Mouse (Mus musculus): ENCODE measurements around the gene Commd7. TPM values are rescaled to one million over a fixed set of nuclear protein-coding genes. Genes with fewer than 3 reads are reported as not detected.

Gene Commd7
- total RNA-seq, 2 experiments from 2014 or later, result 36.6 to 44.7 TPM

DNA sequence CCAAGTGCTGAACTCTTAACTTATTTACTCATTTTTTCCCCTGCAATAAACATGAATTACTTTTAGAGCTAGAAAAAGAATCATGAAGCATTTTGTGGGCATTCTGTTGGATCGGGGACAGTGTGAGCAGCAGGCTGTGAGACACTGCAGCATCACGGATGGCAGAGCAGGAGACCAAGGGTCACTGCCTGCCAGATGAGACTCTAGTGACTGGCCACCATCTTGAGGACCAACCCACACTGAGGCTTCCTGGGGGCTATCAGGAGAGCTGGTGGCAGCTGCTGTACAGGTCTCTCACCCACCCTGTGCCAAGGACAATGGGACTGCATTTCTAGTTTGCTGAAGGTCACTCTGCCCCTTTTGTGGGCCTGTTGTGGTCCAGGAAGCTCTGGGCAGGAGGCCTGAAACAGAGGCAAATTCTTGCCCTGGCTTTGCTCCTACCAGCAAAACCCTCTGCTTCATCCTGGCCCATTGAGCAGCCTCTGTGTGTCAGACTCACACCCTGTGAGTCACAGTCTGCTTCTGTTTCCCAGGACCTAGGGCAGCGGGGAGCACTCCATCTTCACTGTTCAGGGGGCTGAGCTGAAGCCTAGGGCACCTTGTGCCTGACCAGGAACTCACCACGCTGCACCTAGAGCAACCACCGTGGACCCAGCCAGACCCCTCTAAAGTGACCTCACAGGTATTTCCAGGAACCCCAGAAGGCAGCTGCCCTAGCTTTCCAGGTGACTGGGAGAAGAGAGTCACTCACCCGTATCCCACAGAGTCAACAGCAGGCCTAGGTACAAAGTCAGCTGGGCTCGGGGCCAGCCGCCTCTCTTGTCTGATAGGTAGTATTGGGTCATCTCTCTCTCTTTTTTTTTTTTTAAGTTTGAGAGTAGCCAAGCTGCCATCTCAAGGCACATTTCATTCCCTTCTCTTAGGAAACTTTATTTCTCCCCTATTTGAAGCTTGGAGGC, 40.2 kb downstream of the Commd7 start:
- no peak for DNase-seq

DNA sequence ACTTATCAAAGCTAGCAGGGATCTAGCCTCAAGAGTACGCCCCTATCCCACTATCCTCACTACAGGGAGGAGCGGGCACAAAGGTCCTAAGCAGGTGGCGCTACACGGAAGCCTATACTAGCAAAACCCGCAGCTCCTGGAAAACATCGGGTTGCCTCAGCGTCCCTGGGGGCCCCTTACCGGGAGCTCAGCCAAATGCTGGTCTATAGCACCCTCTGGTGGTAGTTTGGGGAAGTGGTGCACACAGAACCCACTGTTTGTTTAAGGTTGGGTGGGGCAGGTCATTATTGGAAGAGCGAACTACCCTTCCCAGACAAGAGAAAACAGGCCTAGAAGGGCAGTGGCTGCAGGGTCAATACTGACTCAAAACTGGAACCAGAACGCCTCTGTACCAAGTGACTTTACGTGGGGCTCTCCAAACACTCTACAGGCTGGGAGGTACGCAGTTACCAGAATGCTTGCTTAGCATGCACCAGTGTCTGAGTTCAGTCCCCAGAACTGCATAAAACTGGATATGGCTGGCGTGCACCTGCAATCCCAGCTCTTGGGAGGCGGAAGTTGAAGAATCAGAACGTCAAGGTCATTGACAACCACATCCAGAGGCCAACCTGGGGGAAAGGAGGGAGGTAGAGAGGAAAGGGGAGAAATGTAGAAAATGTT, 45.9 kb downstream of the Commd7 start:
- DNase-seq, result peak; percentile 84 to 87

DNA sequence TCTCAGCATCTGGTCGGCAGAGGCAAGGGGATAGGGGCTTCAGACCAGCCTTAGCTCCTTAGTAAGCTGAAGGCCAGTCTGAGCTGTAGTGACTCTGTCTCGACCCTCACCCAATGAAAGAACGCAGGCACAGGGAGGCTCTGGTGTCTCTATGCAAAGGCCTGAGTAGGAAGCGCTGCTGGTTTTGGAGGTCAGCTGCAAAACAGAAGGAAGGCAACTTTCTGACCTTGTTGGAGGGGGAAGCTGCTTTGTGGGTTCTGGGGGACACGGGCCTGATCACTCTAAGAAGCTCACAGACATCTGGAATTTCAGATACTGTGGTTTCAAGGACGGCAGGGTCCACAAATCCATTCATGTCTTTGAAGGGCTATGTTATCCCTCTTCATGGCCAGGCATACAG, 46.6 kb downstream of the Commd7 start:
- DNase-seq, result no peak

DNA sequence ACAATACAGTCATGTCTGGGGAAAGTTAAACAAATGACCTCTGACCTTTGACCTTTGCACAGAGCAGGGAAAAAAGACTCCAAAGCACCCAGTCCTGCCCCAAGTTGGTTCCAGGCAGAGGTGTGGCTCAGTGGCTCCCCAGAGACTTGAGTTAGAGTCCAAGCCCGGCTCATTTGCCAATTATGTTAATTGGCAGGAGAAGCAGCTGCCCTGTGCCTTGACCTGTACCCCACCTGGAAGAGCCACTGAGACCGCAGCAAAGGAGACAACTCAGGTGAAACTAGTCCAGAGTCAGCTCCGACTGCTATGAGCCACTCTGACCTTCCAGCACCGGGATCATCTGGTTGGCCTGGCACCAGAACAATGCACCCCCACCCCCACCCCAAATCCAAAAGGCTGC, 48.2 kb downstream of the Commd7 start:
- peak in 1 of 2 experiments; percentile 37 for DNase-seq

DNA sequence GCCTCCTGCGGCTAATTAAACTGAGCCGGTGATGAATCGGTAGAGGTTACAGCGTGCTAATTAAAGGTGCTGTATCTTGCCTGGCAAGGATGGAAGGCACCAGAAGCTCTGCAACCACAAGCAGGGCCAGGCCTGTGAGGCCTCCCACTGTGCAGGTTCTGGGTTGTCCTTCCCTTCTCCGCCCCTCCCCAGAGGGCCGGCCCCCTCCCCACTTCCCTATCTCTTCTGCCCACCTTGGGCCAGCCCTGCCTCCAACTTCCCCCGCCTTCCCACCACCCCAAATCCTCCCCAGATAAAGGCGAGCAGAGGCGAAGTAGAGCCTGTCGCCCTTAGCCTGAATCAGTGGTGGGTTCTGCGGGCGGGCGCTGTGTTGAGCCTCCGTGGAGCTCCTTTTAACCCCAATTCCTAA, 48.9 kb downstream of the Commd7 start:
- no peak for DNase-seq

DNA sequence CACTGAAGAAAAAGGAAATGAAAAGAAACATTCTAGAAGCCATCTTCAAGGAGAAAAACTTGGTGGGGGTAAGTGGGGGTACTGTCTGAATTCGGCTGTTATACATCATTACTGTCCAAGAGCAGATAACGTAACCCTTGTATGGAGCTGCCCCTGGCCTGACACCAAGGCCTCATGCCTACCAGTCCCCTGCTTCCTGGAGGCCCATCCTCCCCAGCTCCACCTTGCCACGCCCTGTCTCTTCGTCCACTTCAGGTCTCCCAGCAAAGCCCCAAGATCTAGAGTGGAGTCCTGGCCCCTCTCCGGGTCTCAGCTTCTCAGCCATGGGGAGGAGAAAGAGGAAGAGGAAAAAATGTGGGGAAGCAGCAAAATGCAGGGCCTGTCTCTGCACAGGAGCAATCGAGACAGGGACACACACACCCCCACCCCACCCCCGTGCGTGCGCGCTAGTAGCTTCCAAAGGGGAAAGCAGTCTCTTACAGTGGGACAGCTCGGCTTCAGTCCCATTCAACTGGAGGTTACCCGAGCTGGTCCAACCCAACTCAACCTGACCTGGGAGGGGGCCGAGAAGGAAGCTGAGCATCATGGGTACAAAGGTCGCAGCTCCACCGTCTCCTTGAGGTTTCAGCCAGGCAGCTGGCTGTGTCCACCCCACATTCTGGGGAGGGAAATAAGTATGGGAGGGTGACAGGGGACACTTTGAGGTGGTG, 49.5 kb downstream of the Commd7 start:
- no peak for DNase-seq

DNA sequence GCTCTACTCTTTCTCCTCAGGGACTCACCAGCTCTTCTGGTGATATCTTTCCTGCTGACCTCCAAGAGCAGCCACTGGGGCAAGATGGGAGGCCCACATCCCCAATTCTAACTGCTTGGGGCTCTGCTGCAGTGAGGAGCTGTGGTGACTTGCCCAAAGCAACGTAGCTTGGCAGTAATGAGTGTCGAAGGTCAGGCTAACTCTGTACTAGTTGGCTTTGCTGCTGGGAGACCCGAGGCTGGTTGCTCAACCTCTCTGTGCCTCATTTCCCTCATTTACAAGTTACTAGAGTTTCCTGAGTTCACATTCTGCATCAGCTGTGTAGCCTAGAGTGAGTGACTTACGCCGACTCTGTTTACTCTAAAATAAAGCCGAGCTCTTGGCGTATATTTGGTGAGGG, 51.2 kb downstream of the Commd7 start:
- DNase-seq, result no peak

DNA sequence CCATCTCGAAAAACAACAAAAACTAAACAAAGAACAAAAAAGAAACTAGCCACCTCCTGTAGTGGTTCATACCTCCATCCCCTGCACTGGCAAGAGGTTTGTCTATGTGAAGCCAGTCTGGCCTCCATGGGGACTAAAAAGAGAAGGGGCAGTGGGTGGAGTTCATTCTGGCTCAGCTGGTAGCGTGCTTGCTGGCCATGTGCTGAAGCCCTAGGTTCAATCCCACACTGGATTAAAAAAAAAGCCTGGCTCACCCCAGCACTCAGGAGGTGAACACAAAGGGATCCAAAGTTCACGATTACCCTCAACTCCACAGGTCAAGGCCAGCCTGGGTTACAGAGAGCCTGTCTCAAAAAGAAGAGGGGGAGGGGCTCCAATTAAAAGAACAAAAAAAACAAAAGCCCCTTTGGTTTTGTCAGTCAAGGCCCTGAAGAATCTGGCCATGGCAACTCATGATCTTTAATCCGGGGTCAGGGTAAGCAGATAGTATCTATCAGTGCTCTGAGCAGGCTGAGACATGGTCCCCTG, 52.1 kb downstream of the Commd7 start:
- no peak for DNase-seq

DNA sequence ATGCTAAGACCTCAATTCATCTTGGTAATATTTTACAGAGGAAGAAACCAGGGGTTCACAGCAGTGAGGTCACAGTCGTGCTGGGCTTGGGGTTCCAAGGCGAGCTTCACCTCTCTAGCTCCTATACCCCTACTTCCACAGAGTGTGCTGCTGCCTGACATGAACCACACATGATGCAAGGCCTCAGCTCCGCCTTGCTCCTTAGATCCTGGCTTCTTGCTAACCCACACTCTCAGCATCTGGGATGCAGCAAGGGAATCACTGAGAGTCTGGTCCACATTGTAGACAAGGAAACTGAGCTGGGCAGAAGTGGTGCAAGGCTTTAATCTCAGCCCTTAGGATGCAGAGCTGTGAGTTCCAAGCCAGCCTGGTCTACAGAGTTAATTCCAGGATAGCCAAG, 52.5 kb downstream of the Commd7 start:
- no peak for DNase-seq

DNA sequence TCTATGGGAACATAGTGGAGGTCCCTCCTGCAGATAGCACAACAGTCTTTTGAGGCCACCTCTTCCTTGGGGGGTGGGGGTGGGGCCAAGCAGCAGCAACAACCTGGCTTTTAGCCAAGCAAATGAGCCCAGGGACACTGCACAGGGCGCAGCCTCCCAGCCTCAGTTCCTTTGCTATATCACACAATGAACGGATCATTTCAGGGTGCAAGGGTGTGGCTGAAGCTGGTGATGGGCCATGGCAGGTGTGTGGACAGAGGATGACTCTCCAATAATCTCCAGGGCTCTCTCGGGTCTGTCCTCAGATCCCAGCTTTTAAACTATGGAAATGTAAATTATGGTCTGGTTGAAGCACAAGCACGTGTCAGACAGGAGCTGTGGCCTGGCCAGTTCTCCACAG, 55.5 kb downstream of the Commd7 start:
- DNase-seq, result no peak

DNA sequence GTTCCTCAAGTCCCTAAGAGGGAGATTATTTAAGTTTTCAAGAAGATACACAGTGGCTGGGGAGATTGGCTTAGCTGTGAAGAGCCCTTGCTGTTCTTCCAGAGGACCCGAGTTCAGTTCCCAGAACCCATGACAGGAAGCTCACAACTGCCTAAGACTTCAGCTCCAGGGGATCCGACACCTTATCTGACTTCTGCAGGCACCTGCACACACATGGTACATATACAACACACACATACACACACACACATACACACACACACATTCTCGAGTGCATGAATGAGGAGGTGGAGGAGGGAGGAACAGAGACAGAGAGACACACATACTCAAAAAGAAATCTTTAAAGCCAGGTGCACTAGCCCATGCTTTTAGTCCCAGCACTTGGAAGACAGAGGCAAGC, 56.4 kb downstream of the Commd7 start:
- no peak for DNase-seq

DNA sequence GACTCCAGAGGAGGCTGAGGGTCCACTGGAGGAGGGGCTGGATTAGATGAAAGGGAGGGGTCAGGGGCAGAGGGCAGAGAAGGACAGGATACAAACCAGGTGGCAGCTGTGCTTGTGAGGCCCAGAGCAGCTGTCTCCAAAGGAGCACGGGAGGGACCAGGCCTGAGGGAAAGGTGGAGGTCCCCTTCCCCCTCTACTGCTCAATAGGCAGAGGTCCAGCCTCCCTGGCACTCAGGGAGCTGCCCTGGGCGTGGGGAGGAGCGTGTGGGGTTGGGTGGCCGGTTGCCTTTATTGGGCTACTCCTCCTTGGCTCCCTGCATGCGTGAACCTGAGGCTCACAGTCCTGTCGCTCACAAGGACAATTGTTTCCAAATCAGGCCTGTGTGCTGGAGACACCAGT, 57.0 kb downstream of the Commd7 start:
- no peak for DNase-seq

DNA sequence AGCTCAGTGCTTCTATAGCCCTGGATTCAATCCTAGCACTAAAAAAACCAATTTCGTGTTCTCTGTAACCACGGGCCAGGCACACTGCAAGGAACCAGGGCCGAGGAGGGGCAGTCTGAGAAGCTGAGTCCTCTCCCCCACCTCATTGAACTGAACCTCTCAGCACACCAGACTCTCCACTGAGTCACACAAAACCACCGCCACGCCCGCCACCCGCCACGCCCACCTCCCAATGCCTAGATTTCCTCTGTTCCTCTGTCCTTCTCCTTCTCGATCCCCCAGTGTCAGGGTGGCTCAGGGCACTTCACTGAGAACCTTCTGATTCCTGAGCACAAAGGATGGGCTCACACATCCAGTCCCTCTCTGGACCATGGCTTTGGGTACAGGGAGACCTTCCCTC, 59.5 kb downstream of the Commd7 start:
- no peak for DNase-seq

DNA sequence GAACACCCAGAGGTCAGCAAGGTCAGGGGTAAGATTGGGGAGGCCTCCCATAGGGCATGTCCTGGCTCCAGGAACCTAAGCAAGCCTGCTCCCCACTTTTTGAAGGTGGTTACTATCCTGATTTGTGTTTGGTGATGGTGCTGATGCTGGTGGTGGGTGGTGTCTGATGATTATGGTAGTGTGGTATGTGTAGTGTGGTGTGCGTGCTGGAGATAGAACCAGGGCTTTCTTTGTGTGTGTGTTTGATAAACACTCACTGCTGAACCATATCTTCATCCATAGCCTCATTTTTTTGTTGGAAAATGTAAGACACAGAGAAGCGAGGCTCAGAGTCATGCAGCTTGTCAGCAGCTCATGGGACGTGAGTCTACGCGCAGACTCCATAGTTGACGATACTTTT, 64.0 kb downstream of the Commd7 start:
- no peak for DNase-seq

DNA sequence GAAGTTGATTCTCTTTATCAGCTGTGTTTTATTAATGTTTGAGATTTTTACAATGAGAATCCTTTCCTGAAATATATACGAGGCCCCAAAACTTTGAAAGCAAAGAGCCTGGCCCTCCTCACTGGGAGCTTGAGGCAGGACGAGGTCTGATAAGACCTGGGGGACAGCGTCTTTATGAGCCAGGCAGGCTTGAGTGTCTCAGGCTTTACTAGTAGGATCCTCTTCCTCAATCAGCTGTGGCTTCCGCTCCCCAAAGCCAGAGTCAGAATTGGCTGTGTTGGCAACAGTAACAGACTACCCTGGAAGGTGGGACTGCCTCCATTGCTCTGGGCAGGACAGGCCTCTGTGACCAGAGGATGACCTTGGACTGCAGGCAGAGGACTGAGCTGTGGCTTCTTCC, 64.6 kb downstream of the Commd7 start:
- no peak for DNase-seq

Other genes starting within 250 kb of the Commd7 start
- not detected for gene 4930404H24Rik, start 140.0 kb downstream of the Commd7 start, total RNA-seq (2021)
- 10 to 100 TPM; 12.8 to 13.3 TPM for gene Nol4l, start 102.8 kb downstream of the Commd7 start, total RNA-seq (2021)
- gene Dnmt3b, start 16.7 kb upstream of the Commd7 start, total RNA-seq (2021), result 1 to 10 TPM; 2.3 TPM
- gene Dnmt3c, start 63.9 kb upstream of the Commd7 start, total RNA-seq (2021), result not detected
- gene Mapre1, start 108.5 kb upstream of the Commd7 start, total RNA-seq (2021), result 100 to 1,000 TPM in 1 of 2 experiments, 10 to 100 TPM in 1; 100.0 to 116 TPM
- gene Efcab8, start 147.2 kb upstream of the Commd7 start, total RNA-seq (2021), result under 1 TPM; 0.13 to 0.26 TPM
- gene Sun5, start 238.3 kb upstream of the Commd7 start, total RNA-seq (2021), result under 1 TPM in 1 of 2 experiments, not detected in 1; 0.23 TPM
- under 1 TPM in 1 of 2 experiments, not detected in 1; 0.16 TPM for gene Bpifb2, start 242.3 kb upstream of the Commd7 start, total RNA-seq (2021)